Mouse (Mus musculus) embryo, embryonic 11.5 days (tissue): ENCODE data around the gene Osbpl7.

Source experiments
- DNase-seq: peaks from one replicate; pipeline ENCODE4 v3.0.0-alpha.2; 2012; ENCODE audit warnings: low read depth, low spot score

The Osbpl7 gene

DNA sequence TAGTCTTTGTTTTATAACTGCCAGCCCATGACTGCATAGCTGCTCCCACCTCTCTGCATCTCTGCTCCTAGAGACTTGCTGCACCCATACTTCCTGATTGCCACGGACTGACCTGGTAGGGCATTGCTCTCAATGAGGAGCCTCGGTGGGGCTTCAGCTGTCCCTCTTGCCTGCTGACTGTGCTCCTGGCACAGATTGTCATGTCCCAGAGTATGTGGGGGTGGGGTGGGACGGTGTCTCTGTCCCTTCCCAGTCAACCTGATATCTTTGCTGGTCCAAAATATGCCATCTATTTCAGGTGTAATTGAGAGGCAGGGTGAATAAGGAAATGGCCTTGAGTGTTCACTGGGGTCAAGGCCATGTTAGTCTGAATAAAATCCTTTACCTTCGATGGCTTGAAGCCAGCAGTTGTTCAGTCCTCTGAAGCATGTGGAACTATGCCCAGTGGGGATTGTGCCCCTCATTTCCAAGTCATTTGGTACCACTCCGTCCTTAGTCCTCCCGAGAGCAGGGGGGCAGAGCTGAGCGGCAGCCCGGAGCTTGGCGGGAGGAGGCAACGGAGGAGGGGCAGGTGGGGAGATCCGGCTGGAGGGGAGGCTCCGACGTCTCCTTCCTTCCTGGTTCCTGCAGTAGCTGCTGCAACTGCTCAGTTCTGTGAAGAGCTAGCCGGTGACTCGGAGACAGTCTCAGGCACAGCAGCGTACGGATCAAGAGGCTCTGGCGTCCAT lies at the start of gene Osbpl7:
Gene Osbpl7 (plus strand): TSS at position 413 of the 728 bp plus-strand sequence.
- peak; percentile 41 for DNase-seq

DNA sequence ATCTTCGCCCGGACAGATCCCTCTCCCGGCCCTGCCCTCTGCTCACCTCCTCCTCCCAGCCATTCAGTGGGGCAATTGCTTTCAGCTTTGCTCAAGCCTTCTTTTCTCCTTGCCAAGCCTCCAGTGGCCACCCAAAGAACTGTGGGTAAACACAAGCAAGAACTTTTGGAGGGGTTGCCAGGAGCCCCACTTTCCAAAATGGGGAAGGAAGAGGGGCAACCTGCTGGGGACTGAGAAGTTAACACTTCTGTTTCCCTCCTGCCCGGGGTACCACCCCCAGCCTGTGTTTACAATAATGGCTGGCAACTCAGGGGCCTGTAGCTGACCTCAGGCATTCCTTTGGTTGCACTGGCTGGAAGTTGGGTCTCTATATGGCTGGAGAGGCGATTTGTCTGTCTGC lies 47.3 kb upstream of the Osbpl7 start:
- DNase-seq = no peak

DNA sequence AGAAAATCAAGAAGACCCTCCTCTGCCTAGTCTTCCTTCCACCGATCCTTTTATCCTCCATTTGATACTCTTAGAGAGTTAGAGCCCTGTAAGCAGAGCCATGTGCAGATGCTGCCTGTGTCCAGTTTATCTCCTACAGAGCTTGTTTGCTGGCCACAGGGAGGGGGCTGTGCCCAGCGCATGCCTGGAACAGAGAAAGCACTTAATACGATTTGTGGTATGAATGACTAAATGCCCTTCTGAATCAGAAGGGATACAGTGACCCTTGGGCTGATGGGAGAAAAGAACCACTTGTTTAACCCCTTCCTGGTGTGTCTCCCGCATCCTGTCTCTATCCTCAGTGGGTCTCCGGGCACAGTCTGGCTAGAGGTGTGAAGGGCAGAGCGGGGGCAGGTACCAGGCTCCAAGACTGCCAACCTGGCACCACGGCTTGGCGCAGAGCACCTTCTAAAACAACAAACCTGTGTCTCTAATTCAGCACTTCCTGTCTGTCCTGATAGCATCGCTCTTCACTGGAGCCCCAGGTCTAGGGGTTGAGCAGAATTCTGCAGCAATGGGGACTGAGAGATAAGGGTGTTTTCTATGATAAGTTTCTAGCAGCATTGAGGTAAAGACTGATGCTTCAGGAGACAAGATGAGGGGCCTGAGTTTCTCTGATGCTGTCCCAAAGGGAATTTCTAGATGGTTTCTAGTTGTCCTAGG lies 43.2 kb upstream of the Osbpl7 start:
- no peak for DNase-seq

DNA sequence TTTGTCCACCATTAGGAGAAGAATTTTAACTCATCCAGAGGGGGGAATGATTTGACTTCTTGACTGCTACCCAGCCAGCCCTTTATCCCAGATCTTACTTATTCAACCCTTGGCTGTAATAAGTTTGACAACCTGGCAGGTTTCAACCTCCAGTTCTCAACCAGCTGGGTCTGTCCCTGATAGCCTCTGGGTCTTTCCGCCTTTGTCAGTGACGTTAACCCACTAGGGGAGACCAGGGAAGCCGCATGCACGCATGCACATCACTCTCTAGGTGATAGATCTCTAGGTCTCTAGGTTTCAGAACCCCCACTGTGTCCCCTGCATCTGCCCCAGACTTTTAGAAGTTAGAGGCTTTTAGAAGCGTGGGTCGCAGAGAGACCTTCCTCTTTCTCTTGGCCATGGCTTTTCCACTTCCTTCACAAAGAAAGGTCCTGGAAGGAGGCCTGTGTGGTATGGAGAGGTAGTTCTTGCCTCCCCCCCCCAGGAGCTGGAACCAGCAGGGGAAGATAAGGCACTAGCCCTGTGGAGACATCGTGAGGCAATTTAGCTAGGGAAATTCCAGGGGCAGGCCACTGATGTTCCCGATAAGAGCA lies 41.1 kb upstream of the Osbpl7 start:
- DNase-seq = no peak

- DNase-seq = no peak
Observed at GRCm38 (mm10) chr11:97013121-97013670, 37.2 kb upstream of the Osbpl7 start, which contains the start of gene Sp6. Sp6 (plus strand) TSS chr11:97013394.

DNA sequence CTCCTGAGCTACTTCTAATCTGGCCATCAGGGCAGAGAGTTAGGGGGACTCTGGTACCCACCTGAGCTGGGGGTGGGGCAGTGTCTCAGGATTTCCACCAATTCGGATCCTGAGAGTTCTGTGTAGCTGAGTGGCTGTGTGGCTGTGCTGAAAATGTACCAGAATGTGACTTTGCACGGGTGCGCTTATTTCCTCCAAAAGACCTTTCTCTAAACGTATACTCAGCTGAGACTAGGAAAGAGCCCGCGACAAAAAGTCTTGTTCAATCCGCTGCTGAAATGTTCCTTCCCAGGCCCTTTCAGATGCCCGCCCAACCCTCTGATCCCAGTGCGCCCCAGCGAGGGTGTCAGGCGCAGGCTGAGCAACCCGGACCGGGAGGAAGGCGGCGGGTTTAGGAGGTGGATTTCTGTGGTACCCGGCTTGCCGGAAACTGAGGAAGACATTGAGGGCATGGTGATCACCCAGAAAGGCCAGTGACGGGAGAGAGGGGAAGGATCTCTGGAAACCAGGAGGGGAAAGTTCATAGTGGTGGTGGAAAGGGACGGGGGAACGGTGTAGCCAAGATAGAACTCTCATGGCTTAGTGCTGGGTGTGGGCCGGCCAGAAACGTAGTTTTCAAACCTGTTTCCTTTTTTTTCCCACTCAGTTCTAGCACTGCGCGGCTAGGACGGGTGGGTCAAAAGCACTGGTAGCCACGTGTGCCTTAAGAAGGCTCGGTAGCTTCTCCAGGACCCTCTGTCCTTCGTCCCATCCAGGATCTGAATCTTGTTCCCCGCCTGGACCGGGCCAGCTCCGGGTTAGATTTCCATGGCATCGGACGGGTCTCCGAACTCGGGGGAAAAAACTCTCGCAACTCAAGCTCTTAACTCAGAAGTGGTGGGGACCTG lies 32.5 kb upstream of the Osbpl7 start:
- DNase-seq = no peak

DNA sequence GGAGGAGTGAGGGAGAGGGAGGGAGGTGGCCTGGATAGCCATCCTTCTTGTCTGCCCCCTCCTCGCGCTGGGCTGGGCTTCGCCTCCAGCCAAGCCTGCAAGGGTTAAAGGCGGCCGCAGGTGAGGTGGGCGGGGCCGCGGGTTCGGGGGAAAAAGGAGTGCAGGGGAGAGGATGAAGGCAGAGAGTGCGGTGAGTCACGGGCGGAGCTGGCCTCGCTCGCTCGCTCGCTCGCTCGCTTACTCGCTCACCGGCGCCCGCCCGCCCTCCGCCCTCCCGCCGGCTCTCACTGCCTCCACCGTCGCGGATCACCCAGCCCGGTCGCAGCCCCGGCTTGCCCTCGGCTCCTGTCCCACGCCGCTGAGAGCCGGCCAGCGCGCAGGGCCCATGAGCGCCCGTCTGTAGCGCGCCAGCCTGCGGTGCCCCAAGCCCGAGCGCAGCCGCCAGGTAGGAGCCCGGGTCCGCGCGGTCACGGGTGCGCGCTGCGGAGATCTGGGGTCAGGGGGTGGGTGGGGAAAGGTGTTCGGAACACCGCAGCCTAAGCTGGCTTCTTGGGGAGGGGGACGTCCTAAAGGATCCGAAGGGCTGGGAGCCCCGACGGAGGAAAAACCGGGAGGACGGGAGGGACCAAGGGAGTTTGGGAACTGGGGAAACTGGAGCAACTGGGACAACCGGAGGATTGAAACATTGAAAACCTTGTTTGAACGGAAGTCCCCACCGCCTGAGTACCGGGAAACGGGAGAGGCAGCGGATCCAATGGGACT lies 31.7 kb upstream of the Osbpl7 start:
- DNase-seq = no peak

DNA sequence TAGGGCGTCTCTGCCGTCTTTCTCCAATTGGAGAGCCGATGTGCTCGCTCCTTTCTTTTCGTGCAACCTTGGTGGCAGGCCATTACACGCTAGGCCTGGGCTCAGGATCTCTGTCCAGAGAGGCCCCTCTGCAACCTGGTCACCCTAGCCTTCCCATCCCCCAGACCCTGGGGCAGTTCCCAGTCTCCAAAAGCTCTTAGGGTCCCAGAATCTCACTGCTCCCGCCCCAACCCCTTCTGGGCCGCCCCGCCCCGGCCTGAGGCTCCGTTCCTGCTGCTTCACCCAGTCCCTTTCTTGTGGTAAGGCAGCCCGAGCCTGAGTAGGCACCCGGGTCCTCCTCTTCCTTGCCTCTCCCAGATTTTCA lies 31.1 kb upstream of the Osbpl7 start:
- no peak for DNase-seq

- no peak for DNase-seq
Observed at GRCm38 (mm10) chr11:97021121-97021765, 29.2 kb upstream of the Osbpl7 start.

DNA sequence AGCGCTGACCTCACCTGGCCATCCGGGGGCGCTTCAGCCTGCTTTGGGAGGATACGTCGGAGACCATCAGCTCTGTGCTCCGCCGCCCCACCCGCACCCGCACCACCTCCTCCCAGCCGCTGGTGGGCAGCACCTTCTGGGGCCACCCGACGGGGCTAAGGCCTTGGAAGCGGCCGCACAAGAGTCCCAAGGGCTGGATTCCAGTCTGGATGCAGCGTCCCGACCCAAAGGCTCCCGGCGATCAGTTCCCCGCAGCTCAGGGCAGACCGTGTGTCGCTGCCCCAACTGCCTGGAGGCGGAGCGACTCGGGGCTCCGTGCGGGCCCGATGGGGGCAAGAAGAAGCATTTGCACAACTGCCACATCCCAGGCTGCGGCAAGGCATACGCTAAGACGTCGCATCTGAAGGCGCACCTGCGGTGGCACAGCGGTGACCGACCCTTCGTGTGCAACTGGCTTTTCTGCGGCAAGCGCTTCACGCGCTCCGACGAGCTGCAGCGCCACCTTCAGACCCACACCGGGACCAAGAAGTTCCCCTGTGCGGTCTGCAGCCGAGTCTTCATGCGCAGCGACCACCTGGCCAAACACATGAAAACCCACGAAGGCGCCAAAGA lies 28.4 kb upstream of the Osbpl7 start:
- peak; percentile 58 for DNase-seq

GRCm38 (mm10) chr11:97024977-97025376 lies 25.5 kb upstream of the Osbpl7 start:
- DNase-seq = no peak

DNA sequence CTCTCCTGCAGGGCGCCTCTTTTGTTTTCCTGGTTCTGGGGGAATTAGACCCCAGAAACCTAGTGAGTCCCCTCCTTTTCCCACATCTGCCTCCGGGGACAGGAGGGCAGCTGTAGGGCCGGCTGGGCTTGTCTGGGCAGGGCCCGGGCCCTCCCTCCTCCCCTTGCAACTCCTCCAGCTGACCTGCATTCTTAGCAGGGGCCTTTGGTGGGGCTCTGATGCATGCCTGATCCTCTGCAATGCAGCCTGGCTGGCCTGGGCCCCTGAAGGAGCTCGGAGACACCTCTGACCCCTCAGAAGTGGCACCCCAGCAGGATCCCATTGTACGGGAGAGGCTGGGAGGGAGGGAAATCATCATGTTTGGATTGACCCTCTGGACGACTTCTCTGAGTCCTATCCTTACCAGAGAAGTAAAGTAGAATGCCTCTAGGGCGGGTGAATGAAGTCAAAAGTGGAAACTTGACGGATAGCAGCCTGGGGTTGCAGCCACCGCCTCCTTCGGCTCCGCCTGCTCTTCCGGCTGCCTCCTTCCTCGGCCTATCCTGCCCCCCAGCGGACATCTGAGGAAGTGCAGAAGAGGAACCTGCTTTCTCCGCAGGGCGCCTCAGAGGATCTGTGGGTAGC lies 24.6 kb upstream of the Osbpl7 start:
- DNase-seq = peak; percentile 84

DNA sequence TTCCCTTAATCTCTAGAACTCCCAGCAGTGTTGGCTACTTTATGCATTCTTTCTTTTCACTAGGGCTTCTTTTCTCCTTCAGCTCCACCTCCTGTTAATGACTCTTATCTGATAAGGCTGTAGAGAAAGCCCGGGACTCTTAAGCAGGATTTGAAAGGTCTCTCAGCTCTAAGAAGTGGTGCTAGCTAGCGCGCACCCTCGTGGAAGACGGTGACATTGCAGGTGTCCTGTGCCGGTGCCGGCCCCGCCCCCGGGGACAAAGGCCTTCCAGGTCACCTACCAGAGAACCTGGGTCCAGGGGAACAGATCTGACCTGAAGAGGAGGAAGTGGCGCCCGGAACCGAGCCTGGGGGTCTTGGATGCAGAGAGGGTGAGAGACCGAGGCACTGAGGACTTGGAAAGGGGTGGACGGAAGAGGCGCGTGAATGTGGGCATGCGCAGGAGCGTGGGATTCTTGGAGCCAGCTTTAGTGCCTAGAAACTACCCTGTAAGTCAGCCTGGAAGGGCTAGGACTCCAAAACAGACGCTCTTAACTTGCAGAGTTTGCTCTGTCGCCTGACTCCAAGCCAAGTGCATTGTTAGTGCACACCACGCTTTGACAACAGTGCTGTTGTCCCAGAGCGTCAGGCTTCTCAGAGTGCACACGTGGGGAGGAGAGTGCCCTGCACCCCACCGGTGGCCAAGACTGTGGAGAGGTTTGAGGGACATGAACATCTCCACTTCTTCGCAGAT lies 20.6 kb upstream of the Osbpl7 start, which contains the start of gene Scrn2:
Gene Scrn2 (plus strand): TSS at position 253 of the 732 bp plus-strand sequence.
- peak; percentile 79 for DNase-seq

- DNase-seq = no peak
Observed at GRCm38 (mm10) chr11:97030426-97030825, 20.0 kb upstream of the Osbpl7 start.

DNA sequence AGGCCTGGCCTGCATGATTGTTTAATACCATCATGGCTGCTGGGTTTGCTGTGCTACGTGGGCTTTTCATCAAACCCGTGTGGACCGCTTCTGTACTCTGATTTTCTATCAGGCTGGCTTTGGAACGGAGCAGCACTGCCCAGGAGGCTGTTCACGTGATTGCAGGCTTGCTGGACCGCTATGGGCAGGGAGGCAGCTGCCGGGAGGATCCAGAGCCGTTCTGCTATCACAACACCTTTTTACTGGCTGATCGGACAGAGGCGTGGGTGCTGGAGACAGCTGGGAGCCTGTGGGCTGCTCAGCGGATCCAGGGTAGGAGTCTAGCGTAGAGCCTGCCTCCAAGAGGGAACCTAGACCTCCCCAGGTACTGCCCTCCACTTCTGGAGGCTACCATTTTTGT lies 18.5 kb upstream of the Osbpl7 start:
- no peak for DNase-seq

DNA sequence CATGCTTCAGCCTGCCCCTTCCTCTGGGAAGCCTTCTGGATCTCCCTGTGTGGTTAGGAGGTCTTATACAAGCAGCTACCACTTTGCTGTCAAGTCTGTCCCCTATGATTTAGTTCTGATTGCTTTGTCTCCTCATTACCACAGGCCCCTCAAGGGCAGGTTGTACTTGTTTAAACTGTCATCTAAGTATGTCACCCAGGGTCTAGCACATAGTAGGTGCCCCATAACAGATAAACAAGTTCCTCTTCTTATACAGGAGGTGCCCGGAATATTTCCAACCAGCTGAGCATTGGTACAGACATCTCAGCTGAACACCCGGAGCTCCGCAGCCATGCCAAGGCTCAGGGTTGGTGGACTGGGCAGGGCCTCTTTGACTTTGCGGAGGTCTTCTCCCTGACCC lies 17.9 kb upstream of the Osbpl7 start:
- DNase-seq = no peak

- no peak for DNase-seq
Observed at GRCm38 (mm10) chr11:97033781-97034180, 16.6 kb upstream of the Osbpl7 start.

- DNase-seq = no peak
Observed at GRCm38 (mm10) chr11:97036141-97036540, 14.3 kb upstream of the Osbpl7 start.

GRCm38 (mm10) chr11:97038881-97039280 lies 11.5 kb upstream of the Osbpl7 start:
- DNase-seq = no peak
